Mouse (Mus musculus): ENCODE data around the gene Mccc1. TPM values are rescaled to one million over a fixed set of nuclear protein-coding genes. Genes with fewer than 3 reads are reported as not detected.

Gene Mccc1
- total and polyA plus RNA-seq, 3 experiments = 47.4 to 98.5 (median 80.9) TPM

GRCm38 (mm10) chr3:35994552-35995531 lies 5.6 kb downstream of the Mccc1 start:
- no peaks in the 10 kb centered on the region for H3K27me3 ChIP-seq (ENCODE audit: control insufficient read depth, insufficient read depth, low read length)
- no peak overlapping the region for H3K9ac ChIP-seq (ENCODE audit: low read depth, low read length)
- TF ChIP-seq CTCF (IDR thresholded peaks at IDR 0.05) = no peak
- no peak for TF ChIP-seq POLR2A (IDR thresholded peaks at IDR 0.05; ENCODE audit: insufficient read depth, low read depth, low read length)
- no peak for TF ChIP-seq EP300 (IDR thresholded peaks at IDR 0.05; ENCODE audit: insufficient read depth, low read depth, low read length)
- H3K27ac ChIP-seq = no peak overlapping the region
- 59% methylated on average over 11 of the region's 11 CpGs for WGBS
- no peaks in the 10 kb centered on the region; the same call in 1 of the 2 replicates for H3K4me1 ChIP-seq (ENCODE audit: control insufficient read depth, insufficient read depth, low read length)
- intact Hi-C loops (cut with DNase I) = loop anchor here (5.0 kb wide), 1 partner anchor 157 kb away; the partner anchor contains the start of gene D3Ertd254e
- H3K79me2 ChIP-seq (replicated peaks; ENCODE audit: control insufficient read depth, insufficient read depth, low read length) = no peaks in the 10 kb centered on the region
- DNase-seq = no peak
- peaks cover 9% of the 10 kb centered on the region for H3K36me3 ChIP-seq (ENCODE audit: control insufficient read depth, insufficient read depth, low read length)
- no peak overlapping the region for H3K4me3 ChIP-seq

GRCm38 (mm10) chr3:35990715-35991114 lies 9.8 kb downstream of the Mccc1 start:
- Histone ChIP-seq H3K4me1 (ENCODE audit: control insufficient read depth, insufficient read depth, low read length) (peaks cover 4% of the 10 kb centered on the region), H3K27me3 (ENCODE audit: control insufficient read depth, insufficient read depth, low read length) (no peaks in the 10 kb centered on the region), H3K36me3 (ENCODE audit: control insufficient read depth, insufficient read depth, low read length) (peaks cover 10% of the 10 kb centered on the region), H3K9ac (ENCODE audit: low read depth, low read length) (no peak overlapping the region), H3K79me2 (replicated peaks; ENCODE audit: control insufficient read depth, insufficient read depth, low read length) (no peaks in the 10 kb centered on the region), H3K27ac (no peak overlapping the region), H3K4me3 (no peak overlapping the region)
- no peak for TF ChIP-seq EP300 (IDR thresholded peaks at IDR 0.05; ENCODE audit: insufficient read depth, low read depth, low read length)
- no peak for TF ChIP-seq CTCF (IDR thresholded peaks at IDR 0.05)
- no peak for TF ChIP-seq POLR2A (IDR thresholded peaks at IDR 0.05; ENCODE audit: insufficient read depth, low read depth, low read length)
- intact Hi-C loops (cut with DNase I) = no loop called here
- WGBS = 93% methylated on average over 7 of the region's 7 CpGs
- no peak for DNase-seq

GRCm38 (mm10) chr3:35988031-35988430 lies 12.4 kb downstream of the Mccc1 start:
- no peak overlapping the region for H3K4me3 ChIP-seq
- no peaks in the 10 kb centered on the region for H3K27me3 ChIP-seq (ENCODE audit: control insufficient read depth, insufficient read depth, low read length)
- no peak overlapping the region for H3K27ac ChIP-seq
- H3K36me3 ChIP-seq (ENCODE audit: control insufficient read depth, insufficient read depth, low read length) = peaks cover 9% of the 10 kb centered on the region
- peaks cover 4% of the 10 kb centered on the region for H3K4me1 ChIP-seq (ENCODE audit: control insufficient read depth, insufficient read depth, low read length)
- H3K79me2 ChIP-seq (replicated peaks; ENCODE audit: control insufficient read depth, insufficient read depth, low read length) = no peaks in the 10 kb centered on the region
- no peak overlapping the region for H3K9ac ChIP-seq (ENCODE audit: low read depth, low read length)
- DNase-seq = no peak
- intact Hi-C loops (cut with DNase I) = no loop called here
- WGBS = 94% methylated on average over 6 of the region's 6 CpGs
- no peak for TF ChIP-seq EP300 (IDR thresholded peaks at IDR 0.05; ENCODE audit: insufficient read depth, low read depth, low read length)
- no peak for TF ChIP-seq POLR2A (IDR thresholded peaks at IDR 0.05; ENCODE audit: insufficient read depth, low read depth, low read length)
- no peak for TF ChIP-seq CTCF (IDR thresholded peaks at IDR 0.05)

- Histone ChIP-seq H3K27ac (peak overlapping the region; percentile 42; the same call in 1 of the 2 replicates), H3K4me1 (ENCODE audit: control insufficient read depth, insufficient read depth, low read length) (peaks cover 4% of the 10 kb centered on the region), H3K9ac (ENCODE audit: low read depth, low read length) (no peak overlapping the region), H3K4me3 (no peak overlapping the region), H3K79me2 (replicated peaks; ENCODE audit: control insufficient read depth, insufficient read depth, low read length) (no peaks in the 10 kb centered on the region), H3K36me3 (ENCODE audit: control insufficient read depth, insufficient read depth, low read length) (peaks cover 9% of the 10 kb centered on the region), H3K27me3 (ENCODE audit: control insufficient read depth, insufficient read depth, low read length) (no peaks in the 10 kb centered on the region)
- intact Hi-C loops (cut with DNase I) = no loop called here
- TF ChIP-seq EP300 (IDR thresholded peaks at IDR 0.05; ENCODE audit: insufficient read depth, low read depth, low read length) (no peak), CTCF (IDR thresholded peaks at IDR 0.05) (no peak), POLR2A (IDR thresholded peaks at IDR 0.05; ENCODE audit: insufficient read depth, low read depth, low read length) (no peak; the same call in 1 of the 2 replicates)
- peak in 1 of 2 experiments; percentile 25 for DNase-seq
- WGBS = 75% methylated on average over 6 of the region's 6 CpGs
Measured at GRCm38 (mm10) chr3:35986266-35986665, 14.2 kb downstream of the Mccc1 start.

GRCm38 (mm10) chr3:35973551-35973950 lies 26.9 kb downstream of the Mccc1 start:
- no peaks in the 10 kb centered on the region for H3K4me1 ChIP-seq (ENCODE audit: control insufficient read depth, insufficient read depth, low read length)
- WGBS = 68% methylated on average over 7 of the region's 7 CpGs
- no peaks in the 10 kb centered on the region for H3K79me2 ChIP-seq (replicated peaks; ENCODE audit: control insufficient read depth, insufficient read depth, low read length)
- H3K27ac ChIP-seq = no peak overlapping the region
- no peak overlapping the region for H3K4me3 ChIP-seq
- no peaks in the 10 kb centered on the region for H3K36me3 ChIP-seq (ENCODE audit: control insufficient read depth, insufficient read depth, low read length)
- no peaks in the 10 kb centered on the region for H3K27me3 ChIP-seq (ENCODE audit: control insufficient read depth, insufficient read depth, low read length)
- no peak overlapping the region for H3K9ac ChIP-seq (ENCODE audit: low read depth, low read length)
- intact Hi-C loops (cut with DNase I) = loop anchor here (2.0 to 5.0 kb wide), 2 partner anchors 89 to 285 kb away; no protein-coding TSS in a partner anchor
- TF ChIP-seq CTCF (IDR thresholded peaks at IDR 0.05) (peak; percentile 60), POLR2A (IDR thresholded peaks at IDR 0.05; ENCODE audit: insufficient read depth, low read depth, low read length) (no peak), EP300 (IDR thresholded peaks at IDR 0.05; ENCODE audit: insufficient read depth, low read depth, low read length) (no peak)
- DNase-seq = no peak

GRCm38 (mm10) chr3:35972985-35973384 lies 27.5 kb downstream of the Mccc1 start:
- intact Hi-C loops (cut with DNase I) = loop anchor here (2.0 to 5.0 kb wide), 2 partner anchors 89 to 284 kb away; no protein-coding TSS in a partner anchor
- H3K36me3 ChIP-seq (ENCODE audit: control insufficient read depth, insufficient read depth, low read length) = no peaks in the 10 kb centered on the region
- DNase-seq = no peak
- no peak overlapping the region for H3K9ac ChIP-seq (ENCODE audit: low read depth, low read length)
- H3K79me2 ChIP-seq (replicated peaks; ENCODE audit: control insufficient read depth, insufficient read depth, low read length) = no peaks in the 10 kb centered on the region
- H3K4me1 ChIP-seq (ENCODE audit: control insufficient read depth, insufficient read depth, low read length) = no peaks in the 10 kb centered on the region
- H3K4me3 ChIP-seq = no peak overlapping the region
- WGBS = 80% methylated on average over 4 of the region's 4 CpGs
- TF ChIP-seq POLR2A (IDR thresholded peaks at IDR 0.05; ENCODE audit: insufficient read depth, low read depth, low read length) = no peak
- TF ChIP-seq CTCF (IDR thresholded peaks at IDR 0.05) = peak; percentile 70
- TF ChIP-seq EP300 (IDR thresholded peaks at IDR 0.05; ENCODE audit: insufficient read depth, low read depth, low read length) = no peak
- H3K27ac ChIP-seq = no peak overlapping the region
- H3K27me3 ChIP-seq (ENCODE audit: control insufficient read depth, insufficient read depth, low read length) = no peaks in the 10 kb centered on the region
